Mouse (Mus musculus) kidney, postnatal 36 days (tissue): ENCODE results near the gene Chd4.

Source experiments
- DNase-seq, 2 experiments: peaks; one replicate each; pipeline ENCODE4 v3.0.0; 2021 to 2022; ENCODE audit warnings: mixed read lengths in 2 of 2

The Chd4 gene

GRCm38 (mm10) chr6:125092372-125092771, 3.4 kb upstream of the Chd4 start:
- DNase-seq = no peak

- DNase-seq = no peak
These were observed 938 bp upstream of the Chd4 start for GRCm38 (mm10) chr6:125094843-125095242.

GRCm38 (mm10) chr6:125096279-125096596, 457 bp downstream of the Chd4 start:
- DNase-seq = no peak

GRCm38 (mm10) chr6:125096597-125097345, 990 bp downstream of the Chd4 start:
- peak; percentile 71 to 85 for DNase-seq

- DNase-seq = no peak
These were observed 1.5 kb downstream of the Chd4 start for GRCm38 (mm10) chr6:125097346-125097689.

- no peak for DNase-seq
These were observed 2.2 kb downstream of the Chd4 start for GRCm38 (mm10) chr6:125097951-125098350.

GRCm38 (mm10) chr6:125098513-125098912, 2.7 kb downstream of the Chd4 start:
- DNase-seq = no peak

GRCm38 (mm10) chr6:125099421-125099971, 3.7 kb downstream of the Chd4 start:
- DNase-seq = peak; percentile 37 to 54

- DNase-seq = no peak
These were observed 5.7 kb downstream of the Chd4 start for GRCm38 (mm10) chr6:125101444-125101843.

GRCm38 (mm10) chr6:125104223-125104622, 8.4 kb downstream of the Chd4 start:
- peak in 1 of 2 experiments; percentile 67 for DNase-seq

GRCm38 (mm10) chr6:125107705-125108104, 11.9 kb downstream of the Chd4 start:
- DNase-seq = peak in 1 of 2 experiments; percentile 31

- no peak for DNase-seq
These were observed 13.6 kb downstream of the Chd4 start for GRCm38 (mm10) chr6:125109371-125109770.

- peak; percentile 54 to 78 for DNase-seq
These were observed 15.1 kb downstream of the Chd4 start for GRCm38 (mm10) chr6:125110927-125111326.

GRCm38 (mm10) chr6:125112553-125112952, 16.8 kb downstream of the Chd4 start:
- no peak for DNase-seq

- DNase-seq = peak; percentile 55
These were observed 23.6 kb downstream of the Chd4 start for GRCm38 (mm10) chr6:125119387-125119786.

GRCm38 (mm10) chr6:125128724-125129123, 32.9 kb downstream of the Chd4 start:
- no peak for DNase-seq

GRCm38 (mm10) chr6:125129710-125130402, 34.1 kb downstream of the Chd4 start:
- peak in 1 of 2 experiments; percentile 35 for DNase-seq

GRCm38 (mm10) chr6:125131302-125132156, 35.7 kb downstream of the Chd4 start, which contains the start of gene Nop2:
Nop2 (plus strand) TSS chr6:125131909.
- DNase-seq = peak; percentile 91 to 94

GRCm38 (mm10) chr6:125132470-125132869, 36.7 kb downstream of the Chd4 start:
- no peak for DNase-seq

GRCm38 (mm10) chr6:125137002-125137671, 41.4 kb downstream of the Chd4 start:
- DNase-seq = peak; percentile 20 to 81

GRCm38 (mm10) chr6:125139747-125140146, 44.0 kb downstream of the Chd4 start:
- DNase-seq = no peak

- DNase-seq = no peak
These were observed 46.7 kb downstream of the Chd4 start for GRCm38 (mm10) chr6:125142436-125142835.
